Mouse (Mus musculus): ENCODE results near the gene L3mbtl3. TPM values are rescaled to one million over a fixed set of nuclear protein-coding genes. Genes with fewer than 3 reads are reported as not detected.

L3mbtl3 gene
- polyA plus RNA-seq, 1 experiment from 2014 or later = 24.9 TPM

- no peak overlapping the region for H3K9ac ChIP-seq (replicated peaks; ENCODE audit: low read length)
- H3K9me3 ChIP-seq (replicated peaks; ENCODE audit: control insufficient read depth, low read length) = no peaks in the 10 kb centered on the region
- H3K36me3 ChIP-seq (replicated peaks; ENCODE audit: control insufficient read depth, insufficient read depth, low read depth, low read length) = no peaks in the 10 kb centered on the region
- no peak overlapping the region for H3K27ac ChIP-seq (replicated peaks; ENCODE audit: low read depth, low read length)
- WGBS = 46% methylated on average over 2 of the region's 2 CpGs
- no peaks in the 10 kb centered on the region for H3K27me3 ChIP-seq (ENCODE audit: control insufficient read depth, insufficient read depth, low read length)
- H3K4me1 ChIP-seq (ENCODE audit: control insufficient read depth, insufficient read depth, low read length) = no peaks in the 10 kb centered on the region
- no peak overlapping the region for H3K4me2 ChIP-seq (ENCODE audit: low read depth, low read length)
- no peak overlapping the region for H3K4me3 ChIP-seq (ENCODE audit: low read depth, low read length)
- ATAC-seq (replicated peaks; ENCODE audit: insufficient number of reproducible peaks, low FRiP score, low TSS enrichment, low read depth) (no peak), DNase-seq (ENCODE audit: low spot score) (no peak)
These were observed 149.0 kb downstream of the L3mbtl3 start for GRCm38 (mm10) chr10:26226734-26227133.

- Histone ChIP-seq H3K4me1 (ENCODE audit: control insufficient read depth, insufficient read depth, low read length) (no peaks in the 10 kb centered on the region), H3K9ac (replicated peaks; ENCODE audit: low read length) (no peak overlapping the region), H3K36me3 (replicated peaks; ENCODE audit: control insufficient read depth, insufficient read depth, low read depth, low read length) (no peaks in the 10 kb centered on the region), H3K9me3 (replicated peaks; ENCODE audit: control insufficient read depth, low read length) (no peaks in the 10 kb centered on the region), H3K4me3 (ENCODE audit: low read depth, low read length) (no peak overlapping the region), H3K27ac (replicated peaks; ENCODE audit: low read depth, low read length) (no peak overlapping the region), H3K27me3 (ENCODE audit: control insufficient read depth, insufficient read depth, low read length) (no peaks in the 10 kb centered on the region), H3K4me2 (ENCODE audit: low read depth, low read length) (no peak overlapping the region)
- no peak for DNase-seq (ENCODE audit: low spot score)
- 86% methylated on average over 5 of the region's 5 CpGs for WGBS
- ATAC-seq (replicated peaks; ENCODE audit: insufficient number of reproducible peaks, low FRiP score, low TSS enrichment, low read depth) = no peak
These were observed 149.5 kb downstream of the L3mbtl3 start for GRCm38 (mm10) chr10:26226241-26226640.

Small RNA genes within 50 kb of the gene (microRNA-seq; reads per million reads assigned to microRNA genes)
- gene Gm27754 (ENCODE audit: borderline number of aligned reads) = not detected

Other genes with a start within 250 kb of the L3mbtl3 start
- gene Samd3, start 146.3 kb downstream of the L3mbtl3 start, polyA plus RNA-seq (2014; fragmentation: Nextera tagmentation; extraction: Ambion mirVana) = 0.15 and 1.7 TPM in 2 replicates